Mouse (Mus musculus): ENCODE results near the gene Rab3a.

The Rab3a gene

DNA sequence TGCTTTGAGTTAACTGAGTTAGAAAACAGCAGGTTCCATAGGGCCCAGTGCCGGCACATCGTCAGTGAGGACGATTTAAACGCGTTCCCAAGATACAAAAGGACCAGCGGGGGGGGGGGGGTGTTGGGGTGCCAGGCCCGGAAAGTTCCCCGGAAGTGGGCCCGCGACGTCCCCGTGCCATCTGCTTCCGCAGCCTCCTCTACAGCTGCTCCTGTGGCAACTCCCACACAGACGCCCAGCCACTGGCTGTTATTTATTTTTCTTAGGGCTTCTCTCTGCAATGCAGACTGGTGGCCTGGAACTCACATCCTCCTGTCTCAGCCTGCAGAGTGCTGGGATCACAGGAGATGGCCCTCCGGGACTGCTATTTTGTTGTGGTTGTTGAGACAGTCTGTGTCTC, 46.7 kb downstream of the Rab3a start:
- DNase-seq (ENCODE audit: low spot score in 2 of 2), result peak in 1 of 2 experiments; percentile 51

DNA sequence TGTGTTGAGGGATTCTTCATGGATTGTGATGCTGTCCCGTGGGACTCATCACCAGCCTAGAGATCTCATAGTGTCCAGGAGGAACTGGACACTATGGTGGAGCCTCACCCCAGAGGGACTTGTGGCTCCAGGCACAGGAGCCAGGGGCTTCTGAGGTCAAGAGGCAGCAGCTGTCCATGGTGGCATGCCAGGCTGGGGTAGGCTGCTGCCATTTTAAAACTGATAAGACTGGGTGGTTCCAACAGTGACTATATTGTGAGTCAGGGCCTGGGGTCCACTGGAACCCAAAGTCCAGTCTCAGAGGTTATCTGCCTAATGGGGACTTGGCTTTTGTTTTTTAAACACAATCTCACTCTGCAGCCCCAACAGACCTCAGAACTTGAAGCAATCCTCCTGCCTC, 47.4 kb downstream of the Rab3a start:
- no peak for DNase-seq (ENCODE audit: low spot score in 2 of 2)

DNA sequence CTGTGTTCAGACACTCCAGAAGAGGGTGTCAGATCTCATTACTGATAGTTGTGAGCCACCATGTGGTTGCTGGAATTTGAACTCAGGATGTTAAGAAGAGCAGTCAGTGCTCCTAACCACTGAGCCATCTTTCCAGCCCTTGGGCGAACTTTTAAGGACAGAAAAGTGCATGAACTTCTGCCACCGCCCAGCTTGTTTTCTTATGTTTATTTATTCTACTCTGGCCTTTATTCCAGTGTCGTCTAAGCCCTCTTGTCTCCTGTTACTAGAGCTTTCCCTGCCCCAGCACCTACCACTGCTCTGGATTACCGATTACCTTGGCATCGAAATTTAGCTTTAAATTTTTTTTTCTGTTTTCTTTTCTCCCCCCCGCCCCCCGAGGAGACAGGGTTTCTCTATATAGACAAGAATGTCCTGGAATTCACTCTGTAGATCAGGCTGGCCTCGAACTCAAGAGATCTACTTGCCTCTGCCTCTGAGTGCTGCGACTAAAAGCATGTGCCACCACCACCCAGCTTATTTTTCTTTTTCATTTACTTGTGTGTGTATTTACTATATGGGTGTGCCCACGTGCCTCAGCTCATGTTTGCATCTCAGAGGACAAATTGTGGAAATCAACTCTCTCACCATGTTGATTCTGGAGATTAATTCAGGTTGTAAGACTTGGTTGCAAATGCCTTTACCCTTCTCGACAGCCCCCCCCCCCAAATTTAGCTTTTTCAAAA, 48.5 kb downstream of the Rab3a start:
- no peak for DNase-seq (ENCODE audit: low spot score in 2 of 2)

DNA sequence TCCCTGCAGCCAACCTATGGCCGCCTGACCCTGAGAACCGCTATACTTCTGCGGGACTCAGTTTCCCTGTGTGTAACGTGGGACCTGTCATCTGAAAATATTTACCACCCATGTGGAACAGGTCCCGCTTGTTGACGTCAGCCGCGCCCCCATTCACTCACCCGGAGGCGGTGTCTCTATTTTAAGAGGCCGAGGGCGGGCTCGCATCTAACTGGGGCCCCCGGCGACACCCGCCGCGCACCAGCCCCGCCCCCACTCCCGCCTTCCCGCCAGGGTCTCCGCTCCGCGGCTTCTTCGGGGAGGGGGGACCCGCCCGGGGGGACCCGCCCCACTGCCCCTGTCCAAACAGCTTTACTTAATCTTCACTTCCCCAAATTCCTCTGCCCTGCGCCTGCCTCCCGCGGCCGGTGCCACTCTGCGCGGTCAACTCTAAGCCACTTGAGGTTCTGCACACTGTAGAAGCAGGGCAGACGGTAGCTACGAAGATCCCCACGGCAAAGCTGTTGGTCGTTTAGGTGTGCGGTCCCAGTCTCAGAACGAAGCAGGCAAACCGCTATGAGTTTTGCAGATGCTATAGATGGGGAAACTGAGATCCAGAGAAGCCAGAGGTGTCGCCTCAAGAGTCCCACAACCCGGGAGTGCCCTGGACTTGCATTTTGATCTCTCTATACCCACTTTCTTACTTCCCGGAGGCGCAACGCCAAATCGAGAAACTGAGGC, 49.4 kb downstream of the Rab3a start:
- DNase-seq (ENCODE audit: low spot score in 2 of 2), result peak in 1 of 2 experiments; percentile 43

DNA sequence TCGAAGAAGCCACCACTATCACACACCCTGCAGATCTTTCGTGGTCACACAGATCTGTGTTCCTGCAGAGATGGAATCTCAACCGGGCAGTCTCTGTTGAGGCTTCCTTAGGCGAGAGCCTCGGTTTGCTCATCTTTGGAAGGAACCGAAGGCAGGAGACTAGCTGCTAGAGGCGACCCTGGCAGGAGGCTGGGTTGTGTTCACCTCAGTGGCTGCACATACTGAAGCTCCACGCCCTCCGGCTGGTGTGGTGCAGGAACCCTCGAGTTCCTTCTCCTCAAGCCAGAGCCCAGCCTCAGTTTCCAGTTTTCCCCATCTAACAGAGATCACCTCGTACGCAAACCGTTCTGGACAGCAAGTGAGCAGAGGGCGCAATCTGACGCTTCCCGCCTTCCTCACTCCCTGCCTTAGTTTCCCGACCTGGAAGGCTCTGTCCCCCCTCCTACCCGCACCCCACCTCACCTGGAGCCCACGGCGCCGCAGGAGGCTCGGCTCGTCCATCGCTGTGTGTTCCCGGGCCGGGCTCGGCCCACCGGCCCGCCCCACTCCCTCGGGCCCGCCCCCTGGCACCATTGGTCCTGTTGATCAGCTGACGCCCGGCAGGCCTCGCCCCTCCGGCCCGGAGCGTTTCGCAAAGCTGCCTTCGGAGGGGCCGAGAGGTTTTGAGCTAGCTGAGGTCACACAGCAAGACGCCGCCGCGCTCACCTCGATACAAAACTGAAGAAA, 50.2 kb downstream of the Rab3a start, which contains the start of gene Mast3:
TSS of gene Mast3 (minus strand) at position 574 of the 726 bp plus-strand sequence.
- DNase-seq (ENCODE audit: low spot score in 2 of 2), result peak in 1 of 2 experiments; percentile 72

DNA sequence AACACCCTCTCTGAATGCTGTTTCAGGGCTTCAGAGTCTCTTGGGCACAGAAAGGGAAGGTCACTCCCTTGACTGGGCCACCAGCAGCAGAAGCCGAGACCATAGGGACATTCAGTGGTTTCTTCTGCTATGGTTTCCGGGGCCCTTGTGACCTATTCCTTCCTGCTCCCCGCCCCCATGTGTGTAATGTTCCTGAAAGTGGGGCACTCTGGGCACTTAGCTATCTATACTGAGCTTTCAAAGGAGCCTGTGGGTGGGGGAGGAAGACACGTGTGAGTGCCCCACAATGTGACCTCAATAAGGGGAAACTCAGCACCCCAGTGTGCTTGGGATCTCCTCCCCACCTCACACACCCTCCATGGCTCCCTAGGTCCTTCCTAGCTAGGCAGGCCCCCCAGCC, 52.1 kb downstream of the Rab3a start:
- no peak for DNase-seq (ENCODE audit: low spot score in 2 of 2)

DNA sequence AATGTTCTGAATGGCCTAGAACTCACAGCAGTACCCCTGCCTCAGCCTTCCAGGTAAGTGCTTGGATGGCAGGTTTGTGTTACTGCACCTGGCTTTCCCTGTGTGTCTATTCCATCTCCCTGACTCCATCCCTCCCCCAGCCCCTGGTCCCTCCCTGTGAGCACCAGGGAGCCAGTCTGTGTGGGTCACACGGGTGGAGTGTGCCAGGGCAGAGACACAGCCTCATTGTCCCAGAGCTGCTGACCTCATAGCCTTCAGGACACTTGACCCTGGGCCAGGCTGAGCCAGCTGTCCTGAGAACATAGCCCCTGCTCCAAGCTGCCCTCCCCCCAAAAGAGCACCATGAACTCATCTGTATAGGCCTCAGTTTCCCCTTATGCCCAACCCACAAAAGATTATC, 52.8 kb downstream of the Rab3a start:
- no peak for DNase-seq (ENCODE audit: low spot score in 2 of 2)

DNA sequence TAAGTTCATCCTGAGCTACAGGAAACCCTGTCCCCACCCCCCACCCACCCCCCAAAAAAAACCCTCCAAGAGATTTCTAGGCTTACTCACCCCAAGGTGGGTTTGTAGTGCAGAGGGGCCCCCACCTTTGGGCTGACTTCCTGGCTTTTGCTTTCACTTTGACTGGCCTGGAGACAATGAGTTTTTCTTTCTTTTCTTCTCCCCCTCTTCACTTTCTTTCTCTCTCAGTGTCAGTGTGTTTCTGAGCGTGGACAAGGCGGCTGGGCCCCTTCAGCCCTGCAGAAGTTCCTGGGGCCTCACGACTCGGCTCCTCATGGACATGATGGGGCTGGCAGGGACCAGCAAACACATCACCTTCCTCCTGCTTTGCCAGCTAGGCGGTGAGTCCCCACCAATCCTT, 53.8 kb downstream of the Rab3a start, which contains the start of gene Il12rb1:
TSS of gene Il12rb1 (plus strand) at position 211 of the 400 bp plus-strand sequence.
- no peak for DNase-seq (ENCODE audit: low spot score in 2 of 2)

Measured in frontal cortex, postnatal 14 days (tissue).